Mouse (Mus musculus) liver, embryonic 12.5 days (tissue): ENCODE measurements around the gene Gtf3c2. TPM values are rescaled to one million over a fixed set of nuclear protein-coding genes. Genes with fewer than 3 reads are reported as not detected.

Experiments
- ATAC-seq: fragments of 200-750 bp; cut with Nextera tagmentation; 2 replicates; pipeline ENCODE4 v1.8.0; 2017; ENCODE audit warnings: moderate number of reproducible peaks, mild to moderate bottlenecking, moderate library complexity
- H3K27ac ChIP-seq: fragments of 300-500 bp; sonication (generic); 2 replicates; pipeline ENCODE4 v1.5.1; 2016; ENCODE audit warnings: mild to moderate bottlenecking
- H3K27me3 ChIP-seq: fragments of 300-500 bp; sonication (generic); replicated peaks from 2 replicates; pipeline ENCODE4 v1.6.1; 2016; ENCODE audit warnings: mild to moderate bottlenecking, moderate library complexity
- H3K36me3 ChIP-seq: fragments of 300-500 bp; sonication (generic); 2 replicates; pipeline ENCODE4 v1.6.1; 2016; ENCODE audit warnings: mild to moderate bottlenecking, moderate library complexity
- H3K4me1 ChIP-seq: fragments of 300-500 bp; sonication (generic); 2 replicates; pipeline ENCODE4 v1.6.1; 2016
- H3K4me2 ChIP-seq: fragments of 300-500 bp; sonication (generic); 2 replicates; pipeline ENCODE4 v1.6.1; 2016; ENCODE audit warnings: mild to moderate bottlenecking, moderate library complexity
- H3K4me3 ChIP-seq: fragments of 300-500 bp; sonication (generic); 2 replicates; pipeline ENCODE4 v1.5.1; 2016; ENCODE audit warnings: mild to moderate bottlenecking, moderate library complexity
- H3K9ac ChIP-seq: fragments of 300-500 bp; sonication (generic); 2 replicates; pipeline ENCODE4 v1.6.1; 2016; ENCODE audit warnings: mild to moderate bottlenecking, moderate library complexity
- H3K9me3 ChIP-seq: fragments of 300-500 bp; sonication (generic); replicated peaks from 2 replicates; pipeline ENCODE4 v1.6.1; 2016; ENCODE audit warnings: mild to moderate bottlenecking, moderate library complexity
- WGBS: fragments of 180-500 bp; shearing (Covaris S2); methylation state at CpG from one replicate; pipeline ENCODE4 v1.1.7; 2016; ENCODE audit not compliant: insufficient replicate concordance; 5-methylcytosine and 5-hydroxymethylcytosine counted together
- polyA plus RNA-seq: library from polyadenylated mRNA; unstranded; fragments of >200 nt; fragmentation: Nextera tagmentation; extraction: Ambion mirVana; gene quantifications from 2 replicates; pipeline ENCODE4 v1.2.1, GENCODE M21; 2016

The Gtf3c2 gene
- polyA plus RNA-seq, 1 experiment from 2014 or later: 53.1 TPM

- no peak overlapping the region for H3K9ac ChIP-seq
- H3K27me3 ChIP-seq: no peaks in the 10 kb centered on the region
- no peak overlapping the region for H3K4me3 ChIP-seq
- H3K9me3 ChIP-seq: peaks cover 5% of the 10 kb centered on the region
- peaks cover 36% of the 10 kb centered on the region for H3K4me1 ChIP-seq
- ATAC-seq: no peak
- H3K4me2 ChIP-seq: no peak overlapping the region
- 82% methylated on average over 2 of the region's 2 CpGs for WGBS
- 0 out of 2 replicates have a peak overlapping the region, but pooled peaks have one; percentile 87 for H3K27ac ChIP-seq
- peaks cover 85% of the 10 kb centered on the region for H3K36me3 ChIP-seq
Observed at GRCm38 (mm10) chr5:31203866-31204265, 23.9 kb upstream of the Gtf3c2 start.

- peak overlapping the region; percentile 68; the same call in 1 of the 2 replicates for H3K9ac ChIP-seq
- WGBS: 79% methylated on average over 7 of the region's 7 CpGs
Observed at GRCm38 (mm10) chr5:31202933-31203332, 23.0 kb upstream of the Gtf3c2 start.

GRCm38 (mm10) chr5:31201742-31202590 lies 22.0 kb upstream of the Gtf3c2 start, which contains the start of gene Zfp513:
Zfp513 (minus strand) TSS chr5:31202303.
- Histone ChIP-seq H3K9ac (peak within 1 kb of the TSS; percentile 81), H3K9me3 (peaks cover 5% of the 10 kb centered on the region), H3K4me1 (peaks cover 36% of the 10 kb centered on the region), H3K27ac (peak within 1 kb of the TSS; percentile 87), H3K4me2 (peak within 1 kb of the TSS; percentile 89), H3K27me3 (no peaks in the 10 kb centered on the region), H3K36me3 (peaks cover 85% of the 10 kb centered on the region), H3K4me3 (peak within 1 kb of the TSS; percentile 80)
- WGBS: under 1% methylated on average over 53 of the region's 53 CpGs
- peak; percentile 95 for ATAC-seq

More at GRCm38 (mm10) chr5:31202933-31203332, 23.0 kb upstream of the Gtf3c2 start:
- Histone ChIP-seq H3K4me2 (peak overlapping the region; percentile 89), H3K4me1 (peaks cover 36% of the 10 kb centered on the region), H3K27ac (peak overlapping the region; percentile 87), H3K4me3 (peak overlapping the region; percentile 80), H3K9me3 (peaks cover 5% of the 10 kb centered on the region), H3K36me3 (peaks cover 85% of the 10 kb centered on the region), H3K27me3 (no peaks in the 10 kb centered on the region)
- no peak for ATAC-seq

GRCm38 (mm10) chr5:31201042-31201741 lies 21.2 kb upstream of the Gtf3c2 start:
- peak overlapping the region; percentile 81 for H3K9ac ChIP-seq
- peak overlapping the region; percentile 80 for H3K4me3 ChIP-seq
- no peak for ATAC-seq
- 19% methylated on average over 13 of the region's 13 CpGs for WGBS
- peaks cover 36% of the 10 kb centered on the region for H3K4me1 ChIP-seq
- H3K27me3 ChIP-seq: no peaks in the 10 kb centered on the region
- peak overlapping the region; percentile 89 for H3K4me2 ChIP-seq
- H3K9me3 ChIP-seq: peaks cover 5% of the 10 kb centered on the region
- H3K36me3 ChIP-seq: peaks cover 85% of the 10 kb centered on the region
- H3K27ac ChIP-seq: peak overlapping the region; percentile 80

DNA sequence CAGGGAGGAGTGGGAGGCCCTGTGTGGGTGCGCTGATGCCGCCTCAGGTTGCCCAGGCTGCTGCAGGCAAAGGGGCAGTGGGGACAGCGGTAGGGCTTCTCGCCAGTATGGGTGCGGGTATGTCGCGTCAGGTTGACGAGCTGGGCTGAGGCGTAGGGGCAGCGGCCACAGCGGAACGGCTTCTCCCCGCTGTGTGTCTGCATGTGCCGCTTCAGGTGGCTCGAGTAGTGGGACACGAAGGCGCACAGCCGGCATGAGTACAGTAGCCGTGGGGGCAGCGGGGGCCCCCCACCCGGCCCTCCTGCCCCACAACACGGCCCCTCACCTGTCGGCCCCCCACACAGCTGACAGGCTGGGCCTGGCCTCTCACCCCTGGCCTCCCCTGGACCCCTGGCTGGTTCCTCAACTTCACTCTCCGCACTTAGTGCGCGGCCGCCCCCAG lies 20.4 kb upstream of the Gtf3c2 start:
- 84% methylated on average over 27 of the region's 27 CpGs for WGBS
- peaks cover 36% of the 10 kb centered on the region for H3K4me1 ChIP-seq
- H3K27me3 ChIP-seq: no peaks in the 10 kb centered on the region
- ATAC-seq: no peak
- peak overlapping the region; percentile 80 for H3K4me3 ChIP-seq
- peak overlapping the region; percentile 89 for H3K4me2 ChIP-seq
- no peak overlapping the region; the same call in 1 of the 2 replicates for H3K9ac ChIP-seq
- H3K36me3 ChIP-seq: peaks cover 85% of the 10 kb centered on the region
- H3K27ac ChIP-seq: peak overlapping the region; percentile 5; the same call in 1 of the 2 replicates
- H3K9me3 ChIP-seq: peaks cover 5% of the 10 kb centered on the region

GRCm38 (mm10) chr5:31199893-31200292 lies 19.9 kb upstream of the Gtf3c2 start:
- Histone ChIP-seq H3K4me3 (peak overlapping the region; percentile 80; the same call in 1 of the 2 replicates), H3K36me3 (peaks cover 85% of the 10 kb centered on the region), H3K9ac (no peak overlapping the region; the same call in 1 of the 2 replicates), H3K9me3 (peaks cover 5% of the 10 kb centered on the region), H3K27me3 (no peaks in the 10 kb centered on the region), H3K4me2 (0 out of 2 replicates have a peak overlapping the region, but pooled peaks have one; percentile 89), H3K27ac (0 out of 2 replicates have a peak overlapping the region, but pooled peaks have one; percentile 17), H3K4me1 (peaks cover 40% of the 10 kb centered on the region)
- ATAC-seq: no peak
- WGBS: 82% methylated on average over 9 of the region's 9 CpGs

- H3K4me3 ChIP-seq: no peak overlapping the region
Observed at GRCm38 (mm10) chr5:31199321-31199892, 19.5 kb upstream of the Gtf3c2 start.

GRCm38 (mm10) chr5:31198616-31199320 lies 18.8 kb upstream of the Gtf3c2 start:
- ATAC-seq: no peak
- Histone ChIP-seq H3K4me2 (no peak overlapping the region), H3K4me1 (peaks cover 51% of the 10 kb centered on the region), H3K9ac (no peak overlapping the region), H3K27me3 (no peaks in the 10 kb centered on the region), H3K4me3 (no peak overlapping the region), H3K36me3 (peaks cover 79% of the 10 kb centered on the region), H3K9me3 (peaks cover 5% of the 10 kb centered on the region), H3K27ac (no peak overlapping the region)
- 82% methylated on average over 5 of the region's 5 CpGs for WGBS

More at GRCm38 (mm10) chr5:31199321-31199892, 19.5 kb upstream of the Gtf3c2 start:
- Histone ChIP-seq H3K36me3 (peaks cover 85% of the 10 kb centered on the region), H3K9me3 (peaks cover 5% of the 10 kb centered on the region), H3K27me3 (no peaks in the 10 kb centered on the region), H3K9ac (no peak overlapping the region), H3K4me2 (no peak overlapping the region), H3K4me1 (peaks cover 45% of the 10 kb centered on the region), H3K27ac (0 out of 2 replicates have a peak overlapping the region, but pooled peaks have one; percentile 17)
- WGBS: 92% methylated on average over 19 of the region's 19 CpGs
- ATAC-seq: no peak

DNA sequence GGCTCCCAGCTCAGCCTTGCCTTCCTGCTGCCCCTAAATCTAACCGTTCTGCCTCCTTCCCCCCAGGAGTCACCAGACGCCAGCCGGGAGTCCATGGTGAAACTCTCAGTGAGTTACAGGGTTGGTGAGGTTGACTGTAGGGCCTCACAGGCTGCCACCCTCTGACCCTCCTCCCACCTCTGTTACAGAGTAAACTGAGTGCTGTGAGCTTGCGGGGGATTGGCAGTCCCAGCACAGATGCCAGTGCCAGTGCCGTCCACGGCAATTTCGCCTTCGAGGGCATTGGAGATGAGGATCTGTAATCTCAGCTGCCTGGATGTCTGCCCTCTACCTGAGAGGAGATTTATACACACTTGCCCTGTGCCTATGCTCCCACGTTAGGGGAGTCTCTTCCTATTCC lies 18.2 kb upstream of the Gtf3c2 start:
- WGBS: 83% methylated on average over 9 of the region's 9 CpGs
- H3K27me3 ChIP-seq: no peaks in the 10 kb centered on the region
- H3K4me3 ChIP-seq: no peak overlapping the region
- peaks cover 5% of the 10 kb centered on the region for H3K9me3 ChIP-seq
- H3K36me3 ChIP-seq: peaks cover 73% of the 10 kb centered on the region
- peaks cover 51% of the 10 kb centered on the region for H3K4me1 ChIP-seq
- no peak for ATAC-seq
- no peak overlapping the region for H3K27ac ChIP-seq
- H3K9ac ChIP-seq: no peak overlapping the region
- no peak overlapping the region for H3K4me2 ChIP-seq

DNA sequence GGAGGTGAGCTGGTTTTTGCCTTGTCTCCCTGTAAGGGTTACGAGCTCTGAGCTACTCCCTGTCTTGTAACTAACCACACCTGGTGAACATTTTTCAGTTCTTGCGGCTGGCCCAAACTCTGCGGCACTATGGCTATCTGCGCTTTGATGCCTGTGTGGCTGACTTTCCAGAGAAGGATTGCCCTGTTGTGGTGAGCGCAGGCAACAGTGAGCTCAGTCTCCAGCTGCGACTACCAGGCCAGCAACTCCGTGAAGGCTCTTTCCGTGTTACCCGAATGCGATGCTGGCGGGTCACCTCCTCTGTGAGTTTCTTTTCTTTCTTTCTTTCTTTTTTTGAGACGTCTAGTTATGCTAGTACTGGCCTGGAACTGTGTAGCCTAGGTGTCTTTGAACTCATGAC lies 17.1 kb upstream of the Gtf3c2 start:
- no peak overlapping the region for H3K27ac ChIP-seq
- 92% methylated on average over 12 of the region's 12 CpGs for WGBS
- H3K9me3 ChIP-seq: peaks cover 5% of the 10 kb centered on the region
- no peak overlapping the region for H3K4me3 ChIP-seq
- H3K27me3 ChIP-seq: no peaks in the 10 kb centered on the region
- H3K36me3 ChIP-seq: peaks cover 65% of the 10 kb centered on the region
- peaks cover 44% of the 10 kb centered on the region for H3K4me1 ChIP-seq
- H3K9ac ChIP-seq: no peak overlapping the region
- no peak overlapping the region for H3K4me2 ChIP-seq
- ATAC-seq: no peak

GRCm38 (mm10) chr5:31196207-31196606 lies 16.3 kb upstream of the Gtf3c2 start:
- Histone ChIP-seq H3K9ac (no peak overlapping the region), H3K27ac (no peak overlapping the region), H3K27me3 (no peaks in the 10 kb centered on the region), H3K9me3 (peaks cover 5% of the 10 kb centered on the region), H3K4me2 (no peak overlapping the region), H3K36me3 (peaks cover 69% of the 10 kb centered on the region), H3K4me3 (no peak overlapping the region), H3K4me1 (peaks cover 48% of the 10 kb centered on the region)
- ATAC-seq: no peak
- 89% methylated on average over 10 of the region's 10 CpGs for WGBS
